Mouse (Mus musculus) cerebellum, adult 9-10 months (tissue): ENCODE measurements around the gene Cblc.
A peak's percentile ranks its signal among the peaks of the same experiment; 100 is the strongest.

Experiments
- DNase-seq: peaks from one replicate; pipeline ENCODE4 v3.0.0; 2022

The Cblc gene

DNA sequence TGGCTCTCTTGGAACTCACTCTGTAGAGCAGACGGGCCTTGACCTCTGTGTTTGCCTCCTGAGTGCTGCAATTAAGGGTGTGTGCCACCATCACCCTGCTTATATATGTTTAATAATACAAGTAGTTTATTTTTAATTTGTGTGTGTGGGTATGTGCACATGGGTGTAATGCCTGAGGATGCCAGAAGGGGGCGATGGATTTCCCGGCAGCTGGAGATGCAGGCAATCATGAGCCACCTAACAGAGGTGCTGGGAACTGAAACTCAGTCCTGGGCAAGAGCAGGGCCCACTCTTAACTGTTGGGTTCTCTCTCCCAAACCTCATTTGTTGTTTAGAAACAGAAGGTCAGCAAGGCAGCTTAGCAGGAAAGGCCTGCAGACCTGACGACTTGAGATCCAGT, 16.7 kb downstream of the Cblc start:
- no peak for DNase-seq

DNA sequence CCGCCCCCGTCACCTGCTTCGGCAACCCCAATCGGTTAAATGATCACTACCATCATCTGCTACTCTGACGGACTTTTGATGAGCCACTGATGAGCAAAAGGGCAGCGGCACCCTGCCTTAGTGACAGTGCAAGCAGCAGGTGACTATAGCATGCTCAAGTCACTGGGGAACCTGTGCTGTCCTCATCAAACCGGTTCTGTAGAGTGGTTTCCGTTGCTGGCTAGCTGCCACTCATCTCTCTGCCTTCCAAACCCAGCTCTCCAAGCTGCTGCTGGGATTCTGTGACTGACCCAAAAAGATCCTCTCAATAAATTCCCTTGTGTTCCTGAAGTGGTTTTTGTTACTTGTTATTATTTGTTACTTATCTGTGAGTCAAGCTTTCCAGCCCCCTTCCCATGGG, 18.0 kb downstream of the Cblc start:
- DNase-seq, result no peak

DNA sequence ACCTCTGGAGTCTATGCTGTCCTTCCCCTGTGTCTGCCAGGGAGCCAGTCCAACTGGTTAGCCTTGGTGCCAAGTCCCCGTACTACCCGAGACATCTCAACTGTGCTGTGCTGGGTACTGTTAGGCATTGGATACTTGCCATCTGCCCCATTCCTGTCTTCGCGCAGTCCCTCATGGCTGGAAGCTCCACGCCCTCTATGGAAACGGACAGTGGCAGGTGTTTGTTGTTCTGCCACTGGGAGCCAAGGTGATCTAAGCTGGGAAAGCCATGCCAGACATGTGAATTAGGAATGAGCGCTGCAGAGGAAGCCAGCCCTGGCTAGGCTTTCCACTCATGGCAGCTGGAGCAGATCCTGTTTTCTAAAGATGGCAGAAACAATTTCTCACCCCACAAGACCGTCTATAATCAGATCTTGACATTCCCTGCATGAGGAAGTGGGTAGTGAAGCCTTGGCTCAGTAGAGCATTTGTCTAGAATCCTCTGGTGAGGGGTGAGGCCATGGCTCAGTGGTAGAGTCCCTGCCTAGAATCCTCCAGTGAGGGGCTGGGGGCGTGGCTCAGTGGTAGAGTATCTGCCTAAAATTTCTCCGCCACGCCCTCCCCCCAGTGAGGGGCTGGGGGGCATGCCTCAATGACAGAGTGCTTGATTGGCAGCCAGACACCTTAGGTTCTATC, 19.4 kb downstream of the Cblc start:
- DNase-seq, result no peak

DNA sequence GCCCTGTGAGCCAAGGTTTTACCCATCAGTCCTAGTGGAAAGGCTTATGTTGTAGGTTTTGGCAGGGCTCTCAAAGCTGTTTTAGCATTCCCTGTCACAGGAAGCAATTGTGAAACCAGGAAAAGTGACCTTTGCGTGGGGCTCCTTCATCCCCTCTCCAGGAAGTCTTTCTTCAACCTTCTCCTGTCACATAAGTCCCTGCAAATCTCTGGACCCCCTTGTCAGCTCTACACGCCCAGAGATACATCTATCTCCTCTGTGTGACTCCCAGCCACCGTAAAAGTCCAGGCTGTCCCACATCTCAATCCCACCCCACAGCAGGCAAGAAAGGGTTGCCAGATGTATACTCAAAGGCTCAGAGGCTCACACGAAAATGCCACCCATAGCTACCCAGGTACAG, 24.9 kb downstream of the Cblc start:
- no peak for DNase-seq

DNA sequence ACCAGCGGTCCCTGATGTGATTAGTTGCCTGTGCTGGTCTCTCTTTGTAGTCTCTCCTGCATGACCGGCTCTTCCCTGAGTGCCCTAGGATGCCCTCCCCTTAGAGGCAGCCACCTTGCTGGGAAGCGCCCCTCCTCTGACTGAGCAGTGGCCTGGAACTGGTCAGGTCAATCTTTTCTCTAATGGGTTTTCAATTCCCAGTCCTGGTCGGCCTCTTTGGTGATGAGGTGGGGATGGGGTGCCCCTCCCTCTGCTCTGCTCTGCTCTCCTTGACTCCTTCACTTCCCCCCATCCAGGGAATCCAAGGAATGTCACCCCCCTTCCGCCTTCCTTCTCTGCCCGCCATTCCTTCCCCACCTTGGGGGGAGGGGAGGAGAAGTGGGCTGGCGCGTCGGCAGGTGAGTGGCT, 25.6 kb downstream of the Cblc start, which contains the start of gene Bcam:
TSS of gene Bcam (minus strand) at position 33 of the 408 bp plus-strand sequence.
- DNase-seq, result no peak

DNA sequence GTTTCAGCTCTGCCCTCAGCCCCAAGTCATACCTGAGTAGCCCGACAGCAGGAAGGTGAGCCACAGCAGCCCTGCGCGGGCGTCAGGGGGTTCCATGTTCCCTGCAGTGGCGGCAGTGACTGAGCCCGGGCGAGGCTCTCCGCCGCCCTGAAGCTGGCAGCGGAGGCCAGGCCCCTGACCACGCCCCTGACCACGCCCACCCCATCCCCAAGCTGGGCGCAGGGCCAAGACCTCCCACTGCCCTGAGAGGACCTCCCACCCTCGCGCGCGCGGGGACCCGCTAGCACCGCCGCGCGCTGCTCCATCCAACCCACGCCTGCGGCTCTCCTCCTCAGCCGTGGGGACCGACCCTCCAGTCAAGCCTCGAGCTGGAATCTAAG, 26.2 kb downstream of the Cblc start:
- no peak for DNase-seq

DNA sequence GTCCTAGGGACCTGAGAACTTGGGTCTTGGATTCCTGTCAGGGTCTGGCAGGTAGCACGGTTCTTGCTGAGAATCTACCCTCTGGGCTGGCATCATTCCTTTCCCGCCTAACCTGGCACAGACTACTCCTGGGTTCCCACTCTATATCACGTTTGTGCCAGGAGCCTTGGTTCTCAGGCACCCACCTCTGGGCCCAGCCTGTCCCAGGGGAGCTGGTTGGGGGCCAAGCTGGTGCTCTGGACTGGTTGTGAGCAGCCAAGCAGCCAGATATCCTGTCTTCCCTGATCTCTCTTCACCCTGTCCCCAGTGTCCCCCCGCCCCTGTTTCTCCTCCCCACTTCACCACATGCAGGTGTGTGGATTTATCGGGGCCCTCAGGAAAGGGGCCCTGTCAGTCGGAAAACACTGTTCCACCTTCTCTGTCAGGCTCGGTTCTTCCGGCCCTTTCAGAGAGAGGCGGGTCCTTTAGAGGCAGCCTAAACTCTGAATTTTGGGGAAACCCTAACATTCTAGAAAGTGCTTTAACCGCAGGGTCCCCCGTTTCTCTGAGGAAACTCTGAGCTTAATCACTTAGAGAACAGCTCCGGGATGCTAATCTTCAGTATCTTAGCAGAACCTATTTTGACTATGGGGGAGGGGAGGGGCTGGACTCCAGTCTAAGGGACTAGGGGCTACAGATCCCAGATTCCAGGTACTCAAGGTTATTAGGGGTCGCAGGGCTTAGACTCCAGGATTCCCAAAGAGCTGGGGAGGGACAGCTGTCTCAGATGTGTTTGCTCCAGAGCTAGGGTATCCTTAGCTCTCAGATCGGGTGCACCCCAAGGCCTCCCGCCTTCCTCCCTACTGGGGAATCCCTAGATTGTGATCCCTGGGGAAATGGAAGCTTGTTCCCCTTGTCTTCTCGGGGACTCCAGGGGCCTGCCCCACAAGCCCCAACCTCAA, 26.9 kb downstream of the Cblc start:
- no peak for DNase-seq

DNA sequence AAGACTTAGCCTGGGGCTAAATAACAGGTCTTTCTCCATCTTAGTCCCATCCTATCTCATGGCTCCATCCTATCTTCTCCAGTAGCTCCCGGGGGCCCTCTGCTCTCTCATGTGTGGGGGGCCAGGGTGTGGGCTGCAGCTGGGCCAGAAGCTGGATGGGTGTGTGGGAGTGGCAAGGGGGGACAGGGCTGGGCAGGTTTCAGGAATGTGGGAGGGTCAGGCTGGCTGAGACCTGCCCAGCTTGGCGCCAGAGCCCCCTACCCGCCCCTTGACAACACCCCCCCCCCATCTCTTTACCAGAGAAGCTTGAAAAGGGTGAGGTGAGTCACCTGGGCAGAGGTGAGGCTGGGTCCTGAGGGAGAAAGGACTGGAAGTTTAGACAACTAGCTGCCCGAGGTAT, 27.6 kb downstream of the Cblc start:
- no peak for DNase-seq

DNA sequence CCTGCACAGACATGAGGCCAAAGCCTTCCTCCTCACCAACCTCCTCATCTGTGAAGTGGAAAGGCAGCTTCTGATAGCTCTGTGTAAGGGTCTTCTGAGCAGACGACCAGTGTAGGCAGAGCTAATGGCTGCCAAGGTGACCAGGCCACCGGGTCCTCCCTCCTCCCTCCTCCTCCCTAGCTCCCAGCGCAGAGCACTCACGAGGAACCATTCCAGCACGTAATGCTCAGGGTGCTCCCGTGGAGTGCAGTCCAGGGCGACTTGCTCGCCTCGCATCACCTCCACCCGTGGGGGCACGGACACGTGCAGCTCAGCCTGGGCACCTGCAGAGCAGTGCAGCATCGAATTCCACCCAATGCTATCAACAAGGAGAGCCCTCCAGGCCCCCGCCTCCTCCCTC, 28.4 kb downstream of the Cblc start:
- no peak for DNase-seq

DNA sequence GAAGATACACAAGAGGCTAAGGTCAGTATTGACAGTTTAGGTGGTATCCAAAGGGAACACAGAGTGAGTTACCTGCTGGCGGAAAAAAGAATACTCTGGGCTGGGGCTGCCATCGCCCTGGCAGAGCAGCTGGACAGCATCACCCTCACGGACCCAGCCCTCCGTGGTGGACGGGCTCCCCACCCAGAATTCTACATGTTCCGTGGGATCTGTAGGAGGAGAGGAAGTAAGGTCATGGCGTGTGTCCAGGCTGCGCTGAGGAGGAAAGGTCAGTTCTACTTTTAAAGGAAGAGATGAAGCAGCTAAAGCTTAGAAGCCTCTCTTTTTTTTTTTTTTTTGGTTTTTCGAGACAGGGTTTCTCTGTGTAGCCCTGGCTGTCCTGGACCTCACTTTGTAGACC, 32.0 kb downstream of the Cblc start:
- no peak for DNase-seq

DNA sequence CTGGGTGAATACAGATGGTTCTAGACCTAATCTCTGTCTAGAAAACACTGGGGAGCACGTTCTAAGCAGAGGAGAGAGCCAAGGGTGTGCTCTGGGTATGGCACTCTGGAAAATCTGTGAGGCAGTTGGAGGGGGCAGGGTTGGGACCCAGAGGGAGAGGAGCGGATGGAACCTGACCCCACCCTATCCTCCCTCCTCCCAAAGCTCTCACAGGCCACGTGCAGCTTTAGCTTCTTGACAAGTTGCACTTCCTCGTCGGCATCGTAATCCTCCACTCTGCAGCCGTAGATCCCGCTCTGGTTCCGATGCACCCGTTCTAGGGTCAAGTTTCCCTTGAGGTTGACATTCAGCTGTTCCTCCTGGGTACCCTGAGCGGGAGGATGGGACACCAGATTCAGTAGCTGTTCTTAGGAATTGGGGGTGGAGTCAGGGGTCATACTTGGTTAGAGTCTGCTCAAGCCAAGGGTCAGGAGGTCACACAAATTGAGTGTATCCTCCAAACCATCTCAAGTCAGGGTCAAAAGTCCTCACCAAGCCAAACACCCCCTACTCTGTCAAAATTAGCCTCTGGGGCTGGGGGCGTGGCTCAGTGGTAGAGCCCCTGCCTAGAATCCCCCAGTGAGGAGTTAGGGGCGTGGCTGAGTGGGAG, 32.7 kb downstream of the Cblc start:
- DNase-seq, result no peak

DNA sequence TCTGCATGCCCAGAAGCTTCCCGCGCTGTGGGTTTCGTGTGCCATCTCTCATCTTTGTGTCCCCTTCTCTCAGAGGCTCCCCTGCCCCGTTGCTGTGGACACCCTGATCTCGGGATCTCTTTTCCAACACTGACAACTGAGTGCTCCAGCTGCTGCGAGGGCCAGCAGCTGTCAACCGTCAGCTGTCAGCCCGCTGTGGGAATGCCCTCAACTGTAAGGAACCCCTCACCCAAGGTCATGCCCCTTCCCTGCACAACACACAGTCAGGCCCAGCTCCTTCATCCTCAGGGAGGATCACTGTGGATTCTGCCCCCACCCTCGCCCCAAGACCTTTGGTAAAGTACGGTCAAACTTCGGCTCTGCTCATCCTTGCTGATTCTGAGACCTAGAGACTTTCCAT, 34.3 kb downstream of the Cblc start:
- no peak for DNase-seq

DNA sequence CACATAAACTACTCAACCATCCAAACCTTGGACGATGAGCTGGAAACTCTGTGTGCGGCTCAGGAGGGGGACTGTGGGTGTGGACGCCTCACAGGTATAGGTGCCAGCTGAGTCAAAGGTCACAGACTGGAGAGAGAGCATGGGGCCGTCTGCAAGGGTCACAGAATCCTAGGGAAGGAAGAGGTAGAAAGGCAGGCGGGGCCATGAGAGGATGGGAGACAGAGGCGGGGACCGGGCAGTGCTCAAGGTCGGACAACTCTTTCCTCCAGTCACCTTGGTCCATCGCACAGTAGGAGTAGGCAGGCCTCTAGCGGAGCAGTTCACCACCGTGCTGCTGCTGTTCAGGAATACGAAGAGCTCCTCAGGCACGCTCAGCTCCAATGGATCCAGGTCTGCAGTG, 36.6 kb downstream of the Cblc start:
- DNase-seq, result no peak

DNA sequence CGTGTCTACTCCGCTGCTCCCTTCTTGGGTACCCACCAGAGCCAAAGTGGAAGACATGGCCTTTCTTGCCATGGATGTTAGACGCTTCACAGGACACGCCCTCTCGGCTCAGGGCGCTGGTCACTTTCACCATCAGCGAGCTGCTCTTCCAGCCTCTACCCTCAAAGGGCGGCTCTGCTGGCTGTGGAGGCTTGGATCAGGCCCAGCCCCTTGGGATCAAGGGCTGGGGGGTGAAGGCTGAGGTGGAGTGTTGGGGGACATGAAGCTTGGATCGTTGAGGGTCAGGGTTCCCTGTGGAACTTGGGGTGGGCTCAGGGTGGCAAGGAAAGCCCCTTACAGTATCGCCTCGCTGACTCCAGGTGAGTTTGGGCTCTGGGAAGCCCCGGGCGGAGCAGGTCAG, 38.0 kb downstream of the Cblc start:
- no peak for DNase-seq

DNA sequence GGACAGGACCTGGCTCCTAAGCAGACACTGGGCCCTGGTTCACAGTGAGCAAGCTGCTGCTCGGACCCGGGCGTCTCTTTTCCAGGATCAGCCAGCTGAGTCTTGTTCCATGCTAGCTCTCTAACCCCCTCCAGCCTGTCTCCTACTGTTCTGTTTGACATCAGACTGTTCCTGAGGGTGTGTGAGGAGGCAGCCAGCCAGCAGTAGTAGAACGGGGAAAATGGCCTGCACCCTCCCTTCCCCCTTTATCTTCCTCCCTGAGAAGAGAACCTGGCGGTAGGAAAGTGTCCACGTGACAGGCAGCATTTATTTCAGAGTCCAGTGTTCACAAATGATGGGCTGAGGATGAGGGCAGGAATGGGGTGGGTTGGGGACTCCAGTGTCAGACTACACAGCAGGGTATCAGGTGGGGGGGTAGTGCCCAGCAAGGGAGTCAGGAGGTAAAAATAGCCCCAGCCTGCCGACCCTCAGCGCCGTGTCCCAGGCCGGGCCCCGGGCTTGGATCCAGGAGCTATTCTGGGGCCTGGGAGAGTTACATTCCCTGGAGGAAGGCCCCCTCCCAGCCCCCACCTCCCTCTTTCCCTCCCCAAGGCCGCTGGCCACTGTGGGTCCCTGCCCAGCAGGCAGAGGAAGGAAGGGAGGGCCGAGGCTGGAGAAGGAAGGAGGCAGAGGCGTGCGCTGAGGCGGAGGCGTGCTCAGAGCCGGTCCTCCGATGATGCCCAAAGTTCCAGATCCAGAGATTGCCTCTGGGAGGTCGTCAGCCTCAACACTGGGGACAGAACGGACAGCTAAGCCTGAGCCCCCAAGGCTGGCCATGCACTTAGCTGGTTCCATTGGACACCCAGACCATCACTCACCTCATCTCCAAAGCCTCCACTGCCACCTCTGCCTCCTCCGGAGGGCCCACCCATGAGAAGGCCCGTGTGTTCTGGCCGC, 40.5 kb downstream of the Cblc start:
- DNase-seq, result no peak

DNA sequence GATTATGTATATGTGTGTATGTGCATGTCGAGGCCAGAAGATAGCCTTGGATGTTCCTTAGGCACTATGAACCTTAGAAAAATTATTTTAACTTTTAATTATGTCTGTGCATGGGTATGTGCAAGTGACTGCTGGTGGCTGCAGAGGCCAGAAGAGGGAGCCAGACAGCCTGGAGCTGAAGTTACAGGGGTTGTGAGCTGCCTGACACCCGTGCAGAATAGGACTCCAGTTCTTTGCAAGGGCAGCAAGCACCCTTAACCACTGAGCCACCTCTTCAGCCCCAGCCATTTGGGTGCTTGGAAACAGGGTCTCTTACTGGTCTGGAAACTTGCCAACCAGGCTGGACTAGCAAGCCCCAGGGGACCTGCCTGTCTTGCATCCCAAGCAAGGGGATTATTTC, 41.6 kb downstream of the Cblc start:
- no peak for DNase-seq

DNA sequence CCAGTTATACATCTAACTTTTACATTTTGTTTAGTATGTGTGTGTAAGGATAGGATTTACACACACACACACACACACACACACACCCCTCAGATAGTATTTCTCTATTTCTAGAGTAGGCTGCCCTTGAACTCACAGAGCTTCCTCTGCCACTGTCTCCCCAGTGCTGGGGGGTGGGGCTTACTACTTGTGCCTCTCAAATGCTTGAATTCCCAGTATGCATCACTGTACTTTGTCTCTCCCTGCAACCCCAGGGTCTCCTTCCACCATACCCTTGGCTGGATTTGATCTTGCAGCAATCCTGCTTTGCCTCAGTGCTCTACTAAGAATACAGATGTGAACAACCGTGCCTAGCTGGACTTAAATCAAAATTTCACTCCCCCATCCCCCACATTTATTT, 42.5 kb downstream of the Cblc start:
- DNase-seq, result no peak

DNA sequence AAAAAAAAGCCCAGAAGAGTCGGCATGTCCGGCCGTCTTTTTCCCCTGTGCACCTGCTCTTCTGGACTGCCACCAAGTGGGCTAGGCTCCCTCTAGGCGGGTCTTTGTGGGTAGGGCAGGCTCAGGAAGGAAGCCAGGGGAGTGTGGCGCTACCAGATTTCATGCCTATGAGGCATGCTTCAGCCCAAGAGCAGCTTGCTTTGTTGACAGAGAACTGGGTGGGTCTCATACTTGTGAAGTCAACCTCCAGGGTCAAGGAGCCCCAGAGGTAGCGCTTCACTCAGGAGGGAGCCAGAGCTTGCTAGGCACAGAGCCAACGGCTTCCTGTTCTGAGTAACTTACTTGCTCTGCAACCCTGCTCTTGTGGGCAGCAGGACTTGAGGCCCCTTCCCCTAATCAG, 43.0 kb downstream of the Cblc start:
- no peak for DNase-seq

DNA sequence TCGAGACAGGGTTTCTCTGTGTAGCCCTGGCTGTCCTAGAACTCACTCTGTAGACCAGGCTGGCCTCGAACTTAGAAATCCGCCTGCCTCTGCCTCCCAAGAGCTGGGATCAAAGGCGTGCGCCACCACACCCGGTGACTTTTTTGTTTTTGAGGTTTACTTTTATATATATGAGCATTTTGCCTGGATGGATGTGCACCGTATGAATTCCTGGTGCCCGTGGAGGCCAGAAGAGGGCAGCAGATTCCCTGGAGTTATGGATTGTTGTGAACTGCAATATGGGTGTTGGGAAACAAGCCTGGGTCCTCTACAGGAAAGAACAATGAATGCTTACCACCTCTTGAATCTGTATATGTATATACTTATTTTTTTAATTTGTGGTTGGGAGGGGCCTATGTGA, 44.0 kb downstream of the Cblc start:
- no peak for DNase-seq

DNA sequence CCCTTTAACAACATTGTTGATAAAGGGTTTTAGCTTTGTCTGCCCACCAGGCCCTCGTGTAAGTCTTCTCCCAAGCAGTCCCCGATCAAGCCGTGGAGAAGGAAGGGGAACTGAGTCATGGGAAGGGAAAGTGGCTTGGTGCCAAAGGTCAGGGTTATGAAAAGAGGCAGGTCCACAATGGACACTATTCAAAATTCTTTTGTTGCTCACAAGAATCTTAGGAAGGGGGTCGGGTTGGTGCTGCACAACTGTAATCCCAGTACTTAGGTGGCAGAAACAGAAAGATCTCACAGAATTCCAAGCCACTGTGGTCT, 45.6 kb downstream of the Cblc start:
- no peak for DNase-seq

DNA sequence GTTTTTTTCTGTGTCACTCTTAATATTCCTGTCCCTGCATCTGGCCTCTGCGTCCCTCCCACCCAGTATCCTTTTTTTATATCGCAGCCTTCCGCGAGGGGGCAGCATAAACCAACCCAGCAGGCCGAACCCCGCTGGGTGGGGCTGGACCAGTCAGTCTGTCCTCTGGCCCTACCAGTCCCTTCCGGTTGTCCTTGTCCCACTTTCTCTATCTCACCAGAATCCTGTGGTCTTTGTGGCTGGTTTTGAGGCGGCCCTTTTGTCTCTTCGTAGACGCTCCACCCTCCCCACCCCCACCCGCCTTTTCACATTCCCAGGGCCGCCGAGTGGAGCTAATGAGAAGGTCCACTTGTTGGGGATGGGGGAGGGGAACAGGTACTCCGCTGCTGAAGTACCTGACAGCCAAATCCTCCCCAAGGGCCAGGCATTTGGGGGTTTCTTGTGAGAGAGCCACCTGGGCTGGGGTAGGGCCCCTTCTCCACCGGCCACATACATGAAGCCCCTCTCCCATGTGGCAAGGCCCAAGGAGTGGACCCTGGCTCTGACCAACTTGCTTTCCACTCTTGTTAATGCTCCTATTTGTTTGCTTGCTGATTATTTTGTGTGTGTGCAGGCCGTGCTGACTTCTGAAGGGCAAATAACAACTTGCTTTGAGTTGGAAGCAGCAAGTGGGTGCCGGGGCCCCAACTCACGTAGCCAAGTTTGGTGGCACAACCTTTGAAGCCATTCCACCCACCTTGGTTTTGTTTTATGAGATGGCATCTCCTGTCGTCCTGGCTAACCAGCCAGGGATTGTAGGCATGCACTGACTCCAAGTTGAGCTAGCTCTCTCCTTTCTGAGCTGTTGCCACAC, 46.2 kb downstream of the Cblc start, which contains the start of gene Nectin2:
TSS of gene Nectin2 (minus strand) at position 267 of the 853 bp plus-strand sequence.
- peak; percentile 44 for DNase-seq
